Mouse (Mus musculus) cortical plate, adult 2 months (tissue): Measurements from ENCODE around the gene Dusp28. TPM values are rescaled to one million over a fixed set of nuclear protein-coding genes. Genes with fewer than 3 reads are reported as not detected.

Source experiments
- H3K27ac ChIP-seq: fragments of 200-500 bp; 2 replicates; pipeline ENCODE4 v1.5.1; 2012; ENCODE audit warnings: low read length, control low read depth, inconsistent platforms; ENCODE audit not compliant: insufficient read depth
- H3K4me1 ChIP-seq: fragments of 200-500 bp; 2 replicates; pipeline ENCODE4 v1.6.1; 2011; ENCODE audit warnings: low read length; ENCODE audit not compliant: control insufficient read depth, insufficient read depth
- H3K4me3 ChIP-seq: fragments of 200-500 bp; 2 replicates; pipeline ENCODE4 v1.5.1; 2011; ENCODE audit warnings: mild to moderate bottlenecking, low read length, control low read depth; ENCODE audit not compliant: insufficient read depth
- CTCF ChIP-seq: fragments of 200-500 bp; IDR thresholded peaks from 2 replicates; pipeline ENCODE4 v1.5.1; 2011; ENCODE audit warnings: mild to moderate bottlenecking, control low read depth, low read length; ENCODE audit not compliant: insufficient read depth; ENCODE audit errors: extremely low read depth
- POLR2A ChIP-seq: fragments of 200-500 bp; IDR thresholded peaks from 2 replicates; pipeline ENCODE4 v1.6.1; 2011; ENCODE audit warnings: mild to moderate bottlenecking, low read length, control low read depth; ENCODE audit not compliant: insufficient read depth; ENCODE audit errors: extremely low read depth
- polyA plus RNA-seq: library from polyadenylated mRNA; depleted of rRNA; stranded (reverse); fragments of >200 nt; gene quantifications from 2 replicates; pipeline ENCODE4 v1.2.3, GENCODE M21; 2012

The Dusp28 gene
- polyA plus RNA-seq, 1 experiment = 55.3 TPM

- TF ChIP-seq CTCF (no peak), POLR2A (no peak)
- Histone ChIP-seq H3K27ac (0 out of 2 replicates have a peak overlapping the region, but pooled peaks have one; percentile 9), H3K4me3 (peak overlapping the region; percentile 49), H3K4me1 (peaks cover 2% of the 10 kb centered on the region; the same call in 1 of the 2 replicates)
These were observed 28.5 kb downstream of the Dusp28 start for GRCm38 (mm10) chr1:92935054-92935962.

GRCm38 (mm10) chr1:92935977-92936376, 29.2 kb downstream of the Dusp28 start:
- Histone ChIP-seq H3K27ac (no peak overlapping the region), H3K4me3 (peak overlapping the region; percentile 49; the same call in 1 of the 2 replicates), H3K4me1 (peaks cover 2% of the 10 kb centered on the region; the same call in 1 of the 2 replicates)
- TF ChIP-seq CTCF (no peak), POLR2A (no peak)

GRCm38 (mm10) chr1:92936467-92936866, 29.7 kb downstream of the Dusp28 start:
- H3K27ac ChIP-seq = no peak overlapping the region
- H3K4me3 ChIP-seq = no peak overlapping the region
- peaks cover 2% of the 10 kb centered on the region; the same call in 1 of the 2 replicates for H3K4me1 ChIP-seq
- no peak for TF ChIP-seq CTCF
- TF ChIP-seq POLR2A = no peak

GRCm38 (mm10) chr1:92937797-92938196, 31.0 kb downstream of the Dusp28 start:
- H3K27ac ChIP-seq = no peak overlapping the region
- no peak overlapping the region for H3K4me3 ChIP-seq
- TF ChIP-seq CTCF (no peak), POLR2A (no peak)
- H3K4me1 ChIP-seq = peaks cover 2% of the 10 kb centered on the region; the same call in 1 of the 2 replicates

GRCm38 (mm10) chr1:92939746-92940145, 33.0 kb downstream of the Dusp28 start:
- TF ChIP-seq CTCF (no peak), POLR2A (no peak)
- no peak overlapping the region for H3K4me3 ChIP-seq
- peaks cover 2% of the 10 kb centered on the region; the same call in 1 of the 2 replicates for H3K4me1 ChIP-seq
- H3K27ac ChIP-seq = no peak overlapping the region

- Histone ChIP-seq H3K4me1 (no peaks in the 10 kb centered on the region), H3K27ac (no peak overlapping the region), H3K4me3 (no peak overlapping the region)
- TF ChIP-seq POLR2A = no peak
- TF ChIP-seq CTCF = no peak
These were observed 36.6 kb downstream of the Dusp28 start for GRCm38 (mm10) chr1:92943219-92943989.

- H3K4me3 ChIP-seq = no peak overlapping the region
- no peaks in the 10 kb centered on the region for H3K4me1 ChIP-seq
- TF ChIP-seq POLR2A (no peak), CTCF (no peak)
- H3K27ac ChIP-seq = no peak overlapping the region
These were observed 41.2 kb downstream of the Dusp28 start for GRCm38 (mm10) chr1:92947966-92948365.

- no peaks in the 10 kb centered on the region for H3K4me1 ChIP-seq
- TF ChIP-seq POLR2A (no peak), CTCF (peak; percentile 37)
- no peak overlapping the region for H3K4me3 ChIP-seq
- no peak overlapping the region for H3K27ac ChIP-seq
These were observed 42.6 kb downstream of the Dusp28 start for GRCm38 (mm10) chr1:92949426-92949825.

- no peak within 1 kb of the TSS for H3K27ac ChIP-seq
- no peak within 1 kb of the TSS for H3K4me3 ChIP-seq
- H3K4me1 ChIP-seq = no peaks in the 10 kb centered on the region
- no peak for TF ChIP-seq POLR2A
- TF ChIP-seq CTCF = no peak
These were observed 43.8 kb downstream of the Dusp28 start, which contains the start of gene Gpr35 for GRCm38 (mm10) chr1:92950607-92951006. Gene Gpr35 (plus strand): TSS chr1:92950865.
